In genomic region chr7:49553236-49553981, GRCm38 (mm10) we compare ENCODE assay signal across 10 mouse cellular contexts.
DNase-seq lines count a peak whose midpoint lies in the region; ATAC-seq and TF ChIP-seq lines count a peak whose summit lies in the region.
"Had no signal": no experiment of that assay in that cellular context is flagged by ENCODE, and none has a peak within 500 bp of the region (broad histone marks: within the 10 kb centered on the region; RNA-seq: fewer than 3 reads in every experiment).

No protein-coding gene starts in this region.

- H3ac ChIP-seq in myocyte (ENCODE audit: control insufficient read depth, insufficient read length) = no peak overlapping the region

- TF ChIP-seq CTCF in heart, adult 2 months (IDR thresholded peaks at IDR 0.05) = no peak
- no peak for TF ChIP-seq CTCF in left cerebral cortex, adult 2 months (IDR thresholded peaks at IDR 0.05)

- no peak overlapping the region for H3K4me3 ChIP-seq in heart, embryonic 12.5 days
- H3K4me3 ChIP-seq in heart, adult 2 months = no peak overlapping the region
- no peak overlapping the region for H3K4me3 ChIP-seq in left cerebral cortex, adult 2 months
- no peak overlapping the region for H3K4me3 ChIP-seq in limb, embryonic 12.5 days (replicated peaks)
- H3K4me3 ChIP-seq in myocyte = no peak overlapping the region
- H3K4me3 ChIP-seq: liver, embryonic 12.5 days had no signal

- DNase-seq in heart, adult 2 months = no peak
- DNase-seq in left cerebral cortex, adult 2 months (ENCODE audit: extremely low spot score in 1 of 2, low spot score in 2 of 2) = no peak
- DNase-seq in left cerebral cortex, adult 8-10 months (ENCODE audit: low spot score in 2 of 2) = no peak
- no peak for DNase-seq in liver
- no peak for DNase-seq in gastrocnemius, postnatal 25 days
- DNase-seq: gastrocnemius, postnatal 10 days had no signal

- H3K9ac ChIP-seq in heart, embryonic 12.5 days = peak overlapping the region; percentile 43
- H3K9ac ChIP-seq in heart, adult 2 months (ENCODE audit: low read depth, low read length) = no peak overlapping the region
- no peak overlapping the region; the same call in 1 of the 2 replicates for H3K9ac ChIP-seq in limb, embryonic 12.5 days (replicated peaks)
- H3K9ac ChIP-seq: liver, embryonic 12.5 days had no signal

- H3K27me3 ChIP-seq in heart, embryonic 12.5 days (replicated peaks) = no peaks in the 10 kb centered on the region
- H3K27me3 ChIP-seq in heart, adult 2 months (ENCODE audit: control insufficient read depth, insufficient read depth, low read length) = no peaks in the 10 kb centered on the region
- H3K27me3 ChIP-seq in limb, embryonic 12.5 days = no peaks in the 10 kb centered on the region
- H3K27me3 ChIP-seq in myocyte (ENCODE audit: control insufficient read depth, insufficient read depth, insufficient read length) = no peaks in the 10 kb centered on the region
- H3K27me3 ChIP-seq: liver, embryonic 12.5 days had no signal

- H3K9me3 ChIP-seq in heart, embryonic 12.5 days (replicated peaks) = no peaks in the 10 kb centered on the region
- no peaks in the 10 kb centered on the region for H3K9me3 ChIP-seq in limb, embryonic 12.5 days
- H3K9me3 ChIP-seq: liver, embryonic 12.5 days had no signal

- peak overlapping the region; percentile 21; the same call in 1 of the 2 replicates for H3K4me2 ChIP-seq in heart, embryonic 12.5 days
- 0 out of 2 replicates have a peak overlapping the region, but pooled peaks have one; percentile 13 for H3K4me2 ChIP-seq in limb, embryonic 12.5 days
- H3K4me2 ChIP-seq in myocyte (ENCODE audit: low read depth) = no peak overlapping the region
- H3K4me2 ChIP-seq: liver, embryonic 12.5 days had no signal

- TF ChIP-seq EP300 in heart, adult 2 months (IDR thresholded peaks at IDR 0.05; ENCODE audit: insufficient read depth, low read depth, low read length) = no peak

- peaks cover 57% of the 10 kb centered on the region for H3K36me3 ChIP-seq in heart, embryonic 12.5 days
- H3K36me3 ChIP-seq in heart, adult 2 months (ENCODE audit: control insufficient read depth, insufficient read depth, low read length) = no peaks in the 10 kb centered on the region
- H3K36me3 ChIP-seq in limb, embryonic 12.5 days = peaks cover 18% of the 10 kb centered on the region
- no peaks in the 10 kb centered on the region for H3K36me3 ChIP-seq in myocyte (ENCODE audit: control insufficient read depth, insufficient read depth)

- peak; percentile 31; the same call in 1 of the 2 replicates for ATAC-seq in heart, embryonic 12.5 days (ENCODE audit: insufficient number of reproducible peaks, low FRiP score)
- ATAC-seq in limb, embryonic 12.5 days (ENCODE audit: insufficient number of reproducible peaks, insufficient read depth, low FRiP score, low TSS enrichment, low read depth) = peak; percentile 24; the same call in 1 of the 2 replicates
- ATAC-seq: liver, embryonic 12.5 days had no signal

- WGBS in heart, embryonic 12.5 days = 20% methylated on average over 11 of the region's 11 CpGs
- WGBS in heart, adult 2 months = 37% methylated on average over 11 of the region's 11 CpGs
- WGBS in limb, embryonic 12.5 days = 64% methylated on average over 11 of the region's 11 CpGs

- H3K27ac ChIP-seq in heart, embryonic 12.5 days (ENCODE audit: poor library complexity, severe bottlenecking) = peak overlapping the region; percentile 86
- no peak overlapping the region for H3K27ac ChIP-seq in heart, adult 2 months
- peak overlapping the region; percentile 40; the same call in 1 of the 2 replicates for H3K27ac ChIP-seq in left cerebral cortex, adult 2 months
- H3K27ac ChIP-seq in limb, embryonic 12.5 days = peak overlapping the region; percentile 72
- H3K27ac ChIP-seq: liver, embryonic 12.5 days had no signal

- H3K79me2 ChIP-seq in heart, adult 2 months (replicated peaks; ENCODE audit: control insufficient read depth, insufficient read depth, low read length) = no peaks in the 10 kb centered on the region
- no peaks in the 10 kb centered on the region for H3K79me2 ChIP-seq in myocyte (ENCODE audit: control insufficient read depth, insufficient read depth)

- no peak for TF ChIP-seq POLR2A in heart, adult 2 months (IDR thresholded peaks at IDR 0.05; ENCODE audit: insufficient read depth, low read depth, low read length)
- TF ChIP-seq POLR2A in myocyte (IDR thresholded peaks at IDR 0.05; ENCODE audit: insufficient read length, low read depth) = no peak

- intact Hi-C loops in heart, adult 2 months (cut with DNase I) = no loop called here
- intact Hi-C loops in left cerebral cortex, adult 2 months (cut with DNase I) = no loop called here

- H3K4me1 ChIP-seq in heart, embryonic 12.5 days (replicated peaks) = peaks cover 60% of the 10 kb centered on the region
- peaks cover 4% of the 10 kb centered on the region; the same call in 1 of the 2 replicates for H3K4me1 ChIP-seq in heart, adult 2 months (ENCODE audit: control insufficient read depth, insufficient read depth, low read length)
- peaks cover 35% of the 10 kb centered on the region for H3K4me1 ChIP-seq in limb, embryonic 12.5 days (replicated peaks)
- H3K4me1 ChIP-seq: liver, embryonic 12.5 days had no signal

TF ChIP-seq in myocyte, 11 proteins besides CTCF, POLR2A, EP300 and RAD21:
- TF ChIP-seq POLR2AphosphoS2 (IDR thresholded peaks at IDR 0.05; ENCODE audit: insufficient read length, low read depth) (peak; percentile 14), TCF12 (IDR thresholded peaks at IDR 0.05; ENCODE audit: insufficient read depth, poor library complexity, severe bottlenecking) (no peak)
